Mouse (Mus musculus): ENCODE data around the gene Cep41. TPM values are rescaled to one million over a fixed set of nuclear protein-coding genes. Genes with fewer than 3 reads are reported as not detected.

The Cep41 gene
- polyA plus RNA-seq, 1 experiment from 2014 or later = 2.8 TPM

GRCm38 (mm10) chr6:30702881-30703280, 9.3 kb upstream of the Cep41 start:
- Histone ChIP-seq H3K27me3 (ENCODE audit: insufficient read depth, low read length) (no peaks in the 10 kb centered on the region), H3K36me3 (replicated peaks; ENCODE audit: insufficient read depth, low read length) (no peaks in the 10 kb centered on the region), H3K9me3 (ENCODE audit: low read length) (no peaks in the 10 kb centered on the region), H3K9ac (replicated peaks) (no peak overlapping the region), H3K4me2 (ENCODE audit: low read depth, low read length) (no peak overlapping the region), H3K4me1 (ENCODE audit: insufficient read depth) (peaks cover 4% of the 10 kb centered on the region), H3K4me3 (ENCODE audit: low read depth, low read length) (no peak overlapping the region), H3K27ac (ENCODE audit: low read depth) (no peak overlapping the region)
- WGBS (ENCODE audit: insufficient replicate concordance) = 86% methylated on average over 6 of the region's 6 CpGs
- DNase-seq = no peak
- ATAC-seq = no peak
- TF ChIP-seq EP300 (IDR thresholded peaks at IDR 0.05; ENCODE audit: low read depth) (no peak), CTCF (IDR thresholded peaks at IDR 0.05; ENCODE audit: low read depth) (no peak)

- 30% methylated on average over 6 of the region's 6 CpGs for WGBS (ENCODE audit: insufficient replicate concordance)
- no peak; the same call in 1 of the 2 replicates for ATAC-seq
- no peak for DNase-seq
These were observed 6.6 kb upstream of the Cep41 start for GRCm38 (mm10) chr6:30700182-30700581.

GRCm38 (mm10) chr6:30698036-30698435, 4.5 kb upstream of the Cep41 start:
- no peak overlapping the region for H3K4me2 ChIP-seq (ENCODE audit: low read depth, low read length)
- H3K4me1 ChIP-seq (ENCODE audit: insufficient read depth) = peaks cover 5% of the 10 kb centered on the region
- DNase-seq = no peak
- no peaks in the 10 kb centered on the region for H3K9me3 ChIP-seq (ENCODE audit: low read length)
- H3K36me3 ChIP-seq (replicated peaks; ENCODE audit: insufficient read depth, low read length) = no peaks in the 10 kb centered on the region
- TF ChIP-seq EP300 (IDR thresholded peaks at IDR 0.05; ENCODE audit: low read depth) (no peak), CTCF (IDR thresholded peaks at IDR 0.05; ENCODE audit: low read depth) (no peak)
- no peak overlapping the region for H3K4me3 ChIP-seq (ENCODE audit: low read depth, low read length)
- H3K9ac ChIP-seq (replicated peaks) = no peak overlapping the region
- WGBS (ENCODE audit: insufficient replicate concordance) = 83% methylated on average over 4 of the region's 4 CpGs
- no peaks in the 10 kb centered on the region for H3K27me3 ChIP-seq (ENCODE audit: insufficient read depth, low read length)
- H3K27ac ChIP-seq (ENCODE audit: low read depth) = no peak overlapping the region
- ATAC-seq = no peak

More at GRCm38 (mm10) chr6:30700182-30700581, 6.6 kb upstream of the Cep41 start:
- no peak overlapping the region for H3K9ac ChIP-seq (replicated peaks)
- no peak overlapping the region for H3K4me3 ChIP-seq (ENCODE audit: low read depth, low read length)
- TF ChIP-seq EP300 (IDR thresholded peaks at IDR 0.05; ENCODE audit: low read depth) (0 out of 2 replicates have a peak, but pooled peaks have one; percentile 17), CTCF (IDR thresholded peaks at IDR 0.05; ENCODE audit: low read depth) (no peak)
- no peaks in the 10 kb centered on the region for H3K27me3 ChIP-seq (ENCODE audit: insufficient read depth, low read length)
- peaks cover 4% of the 10 kb centered on the region for H3K4me1 ChIP-seq (ENCODE audit: insufficient read depth)
- H3K4me2 ChIP-seq (ENCODE audit: low read depth, low read length) = peak overlapping the region; percentile 35; the same call in 1 of the 2 replicates
- no peaks in the 10 kb centered on the region for H3K9me3 ChIP-seq (ENCODE audit: low read length)
- H3K27ac ChIP-seq (ENCODE audit: low read depth) = peak overlapping the region; percentile 0; the same call in 1 of the 2 replicates
- no peaks in the 10 kb centered on the region for H3K36me3 ChIP-seq (replicated peaks; ENCODE audit: insufficient read depth, low read length)

- H3K27me3 ChIP-seq (ENCODE audit: insufficient read depth, low read length) = no peaks in the 10 kb centered on the region
- ATAC-seq (no peak), DNase-seq (no peak)
- H3K9ac ChIP-seq (replicated peaks) = no peak overlapping the region
- no peak for TF ChIP-seq CTCF (IDR thresholded peaks at IDR 0.05; ENCODE audit: low read depth)
- TF ChIP-seq EP300 (IDR thresholded peaks at IDR 0.05; ENCODE audit: low read depth) = no peak
- H3K27ac ChIP-seq (ENCODE audit: low read depth) = no peak overlapping the region
- 64% methylated on average over 5 of the region's 5 CpGs for WGBS (ENCODE audit: insufficient replicate concordance)
- peaks cover 11% of the 10 kb centered on the region for H3K4me1 ChIP-seq (ENCODE audit: insufficient read depth)
- H3K9me3 ChIP-seq (ENCODE audit: low read length) = no peaks in the 10 kb centered on the region
- no peak overlapping the region for H3K4me3 ChIP-seq (ENCODE audit: low read depth, low read length)
- H3K36me3 ChIP-seq (replicated peaks; ENCODE audit: insufficient read depth, low read length) = no peaks in the 10 kb centered on the region
- H3K4me2 ChIP-seq (ENCODE audit: low read depth, low read length) = no peak overlapping the region
These were observed 3.9 kb upstream of the Cep41 start for GRCm38 (mm10) chr6:30697464-30697863.

GRCm38 (mm10) chr6:30695124-30695523, 1.6 kb upstream of the Cep41 start:
- Histone ChIP-seq H3K9me3 (ENCODE audit: low read length) (no peaks in the 10 kb centered on the region), H3K27ac (ENCODE audit: low read depth) (no peak overlapping the region), H3K9ac (replicated peaks) (no peak overlapping the region), H3K4me1 (ENCODE audit: insufficient read depth) (peaks cover 13% of the 10 kb centered on the region), H3K4me2 (ENCODE audit: low read depth, low read length) (no peak overlapping the region), H3K36me3 (replicated peaks; ENCODE audit: insufficient read depth, low read length) (no peaks in the 10 kb centered on the region), H3K27me3 (ENCODE audit: insufficient read depth, low read length) (no peaks in the 10 kb centered on the region), H3K4me3 (ENCODE audit: low read depth, low read length) (no peak overlapping the region)
- ATAC-seq = no peak
- no peak for TF ChIP-seq CTCF (IDR thresholded peaks at IDR 0.05; ENCODE audit: low read depth)
- TF ChIP-seq EP300 (IDR thresholded peaks at IDR 0.05; ENCODE audit: low read depth) = no peak
- WGBS (ENCODE audit: insufficient replicate concordance) = 87% methylated on average over 8 of the region's 8 CpGs
- DNase-seq = no peak

GRCm38 (mm10) chr6:30694209-30694608, 660 bp upstream of the Cep41 start:
- no peak for ATAC-seq
- no peak for DNase-seq
- no peak overlapping the region; the same call in 1 of the 2 replicates for H3K9ac ChIP-seq (replicated peaks)
- no peak for TF ChIP-seq EP300 (IDR thresholded peaks at IDR 0.05; ENCODE audit: low read depth)
- no peak for TF ChIP-seq CTCF (IDR thresholded peaks at IDR 0.05; ENCODE audit: low read depth)
- H3K36me3 ChIP-seq (replicated peaks; ENCODE audit: insufficient read depth, low read length) = no peaks in the 10 kb centered on the region
- H3K27me3 ChIP-seq (ENCODE audit: insufficient read depth, low read length) = no peaks in the 10 kb centered on the region
- peak overlapping the region; percentile 77 for H3K4me3 ChIP-seq (ENCODE audit: low read depth, low read length)
- 58% methylated on average over 6 of the region's 6 CpGs for WGBS (ENCODE audit: insufficient replicate concordance)
- peaks cover 9% of the 10 kb centered on the region for H3K4me1 ChIP-seq (ENCODE audit: insufficient read depth)
- H3K9me3 ChIP-seq (ENCODE audit: low read length) = no peaks in the 10 kb centered on the region
- peak overlapping the region; percentile 96 for H3K4me2 ChIP-seq (ENCODE audit: low read depth, low read length)
- no peak overlapping the region for H3K27ac ChIP-seq (ENCODE audit: low read depth)
